Mouse (Mus musculus): ENCODE results near the gene Arpc3. TPM values are rescaled to one million over a fixed set of nuclear protein-coding genes. Genes with fewer than 3 reads are reported as not detected.

Arpc3 gene
- polyA plus RNA-seq, 1 experiment, result 217 TPM

DNA sequence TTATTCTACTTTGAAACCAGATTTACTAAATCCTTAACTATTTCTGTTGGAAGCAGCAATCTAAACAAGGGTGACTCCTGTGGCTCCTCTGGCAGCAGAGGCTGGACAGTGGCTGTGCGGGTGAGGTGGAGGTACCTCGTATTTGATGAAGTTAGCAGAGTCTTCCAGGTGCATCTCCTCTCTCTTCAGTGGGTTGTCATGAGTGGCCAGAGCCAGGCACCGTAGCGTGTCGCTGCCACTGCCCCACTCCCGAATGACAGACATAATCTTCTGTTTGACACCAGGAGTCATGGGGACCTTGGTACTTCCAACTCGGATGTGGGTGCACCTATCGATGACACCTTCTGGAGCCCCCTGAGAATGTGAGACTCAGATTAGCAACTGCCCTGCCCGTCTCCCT, 69.8 kb downstream of the Arpc3 start:
- no peak for TF ChIP-seq USF1 (IDR thresholded peaks at IDR 0.05; ENCODE audit: low read depth)
- no peak for TF ChIP-seq SRF (IDR thresholded peaks at IDR 0.05; ENCODE audit: control insufficient read depth, insufficient read length, low read depth)
- TF ChIP-seq MYOD1 (IDR thresholded peaks at IDR 0.05; ENCODE audit: control insufficient read depth in 1 of 3, insufficient read length in 2 of 3, low read depth in 2 of 3), result no peak
- TF ChIP-seq CEBPB (IDR thresholded peaks at IDR 0.05; ENCODE audit: insufficient read depth, poor library complexity, severe bottlenecking), result no peak
- TF ChIP-seq REST (IDR thresholded peaks at IDR 0.05; ENCODE audit: insufficient read depth, insufficient read length), result no peak
- no peak for TF ChIP-seq TCF12 (IDR thresholded peaks at IDR 0.05; ENCODE audit: insufficient read depth, poor library complexity, severe bottlenecking)
- TF ChIP-seq POLR2AphosphoS2 (IDR thresholded peaks at IDR 0.05; ENCODE audit: insufficient read length, low read depth), result no peak
- TF ChIP-seq E2F4 (IDR thresholded peaks at IDR 0.05; ENCODE audit: insufficient read depth), result no peak
- no peak for TF ChIP-seq MYOG (IDR thresholded peaks at IDR 0.05; ENCODE audit: control insufficient read depth in 1 of 3, insufficient read depth in 1 of 3, insufficient read length in 2 of 3, low read depth in 2 of 3)
- TF ChIP-seq TCF3 (IDR thresholded peaks at IDR 0.05; ENCODE audit: insufficient read length, low read depth), result no peak
- TF ChIP-seq POLR2A (IDR thresholded peaks at IDR 0.05; ENCODE audit: insufficient read length, low read depth), result no peak
- no peak for TF ChIP-seq MAX (IDR thresholded peaks at IDR 0.05; ENCODE audit: low read depth)
- H3K4me3 ChIP-seq, result no peak overlapping the region
- no peak overlapping the region for H3K4me2 ChIP-seq (ENCODE audit: low read depth)
- no peaks in the 10 kb centered on the region for H3K27me3 ChIP-seq (ENCODE audit: control insufficient read depth, insufficient read depth, insufficient read length)
- H3K36me3 ChIP-seq (ENCODE audit: control insufficient read depth, insufficient read depth), result peaks cover 89% of the 10 kb centered on the region
- no peaks in the 10 kb centered on the region for H3K79me2 ChIP-seq (ENCODE audit: control insufficient read depth, insufficient read depth)
- H3ac ChIP-seq (ENCODE audit: control insufficient read depth, insufficient read length), result no peak overlapping the region

Other genes starting within 250 kb of the Arpc3 start
- gene Ppp1cc, start 233.6 kb upstream of the Arpc3 start, polyA plus RNA-seq (2012; fragmentation: generic; extraction: Trizol), result 136 TPM
- gene Hvcn1, start 185.1 kb upstream of the Arpc3 start, polyA plus RNA-seq (2012; fragmentation: generic; extraction: Trizol), result 0.08 TPM
- 4.7 TPM for gene Tctn1, start 127.4 kb upstream of the Arpc3 start, polyA plus RNA-seq (2012; fragmentation: generic; extraction: Trizol)
- 6.2 TPM for gene Pptc7, start 107.5 kb upstream of the Arpc3 start, polyA plus RNA-seq (2012; fragmentation: generic; extraction: Trizol)
- gene Rad9b, start 37.6 kb upstream of the Arpc3 start, polyA plus RNA-seq (2012; fragmentation: generic; extraction: Trizol), result 1.9 TPM
- gene Vps29, start 37.5 kb upstream of the Arpc3 start, polyA plus RNA-seq (2012; fragmentation: generic; extraction: Trizol), result 139 TPM
- 18.9 TPM for gene Gpn3, start 20.0 kb upstream of the Arpc3 start, polyA plus RNA-seq (2012; fragmentation: generic; extraction: Trizol)
- 27.7 TPM for gene Fam216a, start 19.5 kb upstream of the Arpc3 start, polyA plus RNA-seq (2012; fragmentation: generic; extraction: Trizol)
- gene Anapc7, start 29.8 kb downstream of the Arpc3 start, polyA plus RNA-seq (2012; fragmentation: generic; extraction: Trizol), result 62.7 TPM
- 295 TPM for gene Atp2a2, start 110.3 kb downstream of the Arpc3 start, polyA plus RNA-seq (2012; fragmentation: generic; extraction: Trizol)
- gene Ift81, start 222.6 kb downstream of the Arpc3 start, polyA plus RNA-seq (2012; fragmentation: generic; extraction: Trizol), result 5.6 TPM

Measured in myocyte (in vitro differentiated cells).